Mouse (Mus musculus) C2C12 (cell line): ENCODE results near the gene Adamts12.

Experiments used
- CEBPB ChIP-seq: IDR thresholded peaks from one replicate; pipeline ENCODE4 v1.6.1; 2011; ENCODE audit warnings: low read depth, mild to moderate bottlenecking, control low read depth, moderate library complexity
- CTCF ChIP-seq: IDR thresholded peaks from one replicate; pipeline ENCODE4 v1.5.1; 2011; ENCODE audit not compliant: control insufficient read depth, insufficient read depth, insufficient read length
- MAX ChIP-seq: IDR thresholded peaks from one replicate; pipeline ENCODE4 v1.6.1; 2011; ENCODE audit warnings: mild to moderate bottlenecking, control low read depth
- MYOG ChIP-seq: IDR thresholded peaks from one replicate; pipeline ENCODE4 v1.6.1; 2011; ENCODE audit not compliant: control insufficient read depth, insufficient read length; ENCODE audit errors: extremely low read depth
- USF1 ChIP-seq: IDR thresholded peaks from one replicate; pipeline ENCODE4 v1.6.1; 2011; ENCODE audit warnings: low read depth, mild to moderate bottlenecking, control low read depth, moderate library complexity

DNA sequence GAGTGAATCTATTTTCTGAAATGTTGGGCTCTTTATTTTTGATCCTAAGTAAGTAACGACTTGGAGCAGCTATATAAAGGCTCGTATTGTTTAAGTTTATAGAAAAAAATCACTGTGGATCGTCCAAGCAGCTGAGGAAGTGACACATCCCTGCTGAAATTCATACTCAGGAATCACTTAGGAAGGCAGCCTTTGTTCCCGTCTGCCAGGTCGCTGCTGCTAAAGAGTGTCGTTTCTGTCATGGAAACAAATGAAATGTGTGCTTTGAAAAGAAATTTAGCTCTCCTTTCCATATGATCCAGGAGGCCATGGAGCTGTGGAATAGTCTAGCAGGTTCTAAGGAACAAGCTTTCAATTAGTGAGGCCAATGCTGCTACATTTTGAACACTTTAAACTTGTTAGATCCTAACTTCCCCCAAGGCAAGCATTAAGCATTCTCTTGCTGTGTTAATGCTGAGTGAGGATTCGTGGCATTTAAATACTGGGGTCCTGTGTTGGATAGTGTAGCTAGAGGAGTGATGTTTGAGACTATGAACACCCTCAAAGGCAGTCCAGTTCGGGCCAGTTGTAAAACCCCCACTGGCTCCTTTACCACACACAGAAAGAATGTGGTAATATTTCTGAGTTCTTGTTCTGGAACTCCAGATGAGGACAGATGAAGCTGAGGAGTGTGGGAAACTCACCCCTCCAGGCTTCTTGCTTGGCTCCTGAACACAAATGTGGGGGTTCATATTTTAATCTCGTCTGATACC lies 19.8 kb downstream of the Adamts12 start:
- TF ChIP-seq MAX (no peak), MYOG (no peak), CTCF (no peak), CEBPB (no peak), USF1 (no peak)
